In genomic region chr14:124675142-124675653, GRCm38 (mm10) we compare ENCODE assay signal across 9 mouse cellular contexts. TPM values are rescaled to one million over a fixed set of nuclear protein-coding genes. Genes with fewer than 3 reads are reported as not detected.
DNase-seq lines count a peak whose midpoint lies in the region; ATAC-seq and TF ChIP-seq lines count a peak whose summit lies in the region.
"Had no signal": no experiment of that assay in that cellular context is flagged by ENCODE, and none has a peak within 500 bp of the region (broad histone marks: within the 10 kb centered on the region; RNA-seq: fewer than 3 reads in every experiment).

No protein-coding gene starts in this region.

- H3K9ac ChIP-seq in embryonic facial prominence, embryonic 13.5 days = peak overlapping the region; percentile 54; the same call in 1 of the 2 replicates
- peak overlapping the region; percentile 69 for H3K9ac ChIP-seq in hindbrain, postnatal 0 days (replicated peaks; ENCODE audit: low read length)
- no peak overlapping the region for H3K9ac ChIP-seq in liver, embryonic 12.5 days

- no peak overlapping the region for H3K27ac ChIP-seq in embryonic facial prominence, embryonic 13.5 days
- peak overlapping the region; percentile 75 for H3K27ac ChIP-seq in hindbrain, postnatal 0 days
- no peak overlapping the region for H3K27ac ChIP-seq in liver, embryonic 12.5 days

- peak overlapping the region; percentile 71 for H3K4me3 ChIP-seq in E14TG2a.4 (replicated peaks; ENCODE audit: low read length)
- peak overlapping the region; percentile 40 for H3K4me3 ChIP-seq in embryonic facial prominence, embryonic 13.5 days
- peak overlapping the region; percentile 69 for H3K4me3 ChIP-seq in hindbrain, postnatal 0 days (ENCODE audit: low read length)
- H3K4me3 ChIP-seq in liver, embryonic 12.5 days = peak overlapping the region; percentile 15
- H3K4me3 ChIP-seq: megakaryocyte, embryonic 14.5 days had no signal

- DNase-seq in adrenal gland, adult 2 months = peak; percentile 2
- no peak for DNase-seq in adrenal gland, adult 18-20 months (ENCODE audit: low spot score in 2 of 2)
- peak; percentile 46 for DNase-seq in hindbrain, postnatal 0 days (ENCODE audit: low spot score)
- peak; percentile 27 for DNase-seq in right cerebral cortex, postnatal 4 days
- DNase-seq in kidney, adult 9 months = no peak

- peaks cover 23% of the 10 kb centered on the region for H3K27me3 ChIP-seq in E14TG2a.4 (ENCODE audit: insufficient read depth, low read length)
- H3K27me3 ChIP-seq in embryonic facial prominence, embryonic 13.5 days = peaks cover 33% of the 10 kb centered on the region
- H3K27me3 ChIP-seq in hindbrain, postnatal 0 days (ENCODE audit: insufficient read depth, low read length) = no peaks in the 10 kb centered on the region
- H3K27me3 ChIP-seq in liver, embryonic 12.5 days (replicated peaks) = peaks cover 24% of the 10 kb centered on the region

- 3% methylated on average over 21 of the region's 21 CpGs for WGBS in embryonic facial prominence, embryonic 13.5 days
- 1% methylated on average over 21 of the region's 21 CpGs for WGBS in hindbrain, postnatal 0 days
- WGBS in liver, embryonic 12.5 days (ENCODE audit: insufficient replicate concordance) = 9% methylated on average over 21 of the region's 21 CpGs

- peaks cover 14% of the 10 kb centered on the region for H3K4me1 ChIP-seq in E14TG2a.4 (replicated peaks; ENCODE audit: low read depth, low read length)
- H3K4me1 ChIP-seq in embryonic facial prominence, embryonic 13.5 days = peaks cover 22% of the 10 kb centered on the region; the same call in 1 of the 2 replicates
- H3K4me1 ChIP-seq in hindbrain, postnatal 0 days (ENCODE audit: insufficient read depth, low read length) = 0 out of 2 replicates have a peak, but pooled peaks cover 2% of the 10 kb centered on the region
- no peaks in the 10 kb centered on the region for H3K4me1 ChIP-seq in liver, embryonic 12.5 days

- 0 out of 2 replicates have a peak, but pooled peaks have one; percentile 26 for ATAC-seq in embryonic facial prominence, embryonic 13.5 days (ENCODE audit: insufficient number of reproducible peaks, insufficient read depth, low FRiP score, low TSS enrichment, low read depth)
- peak; percentile 71 for ATAC-seq in hindbrain, postnatal 0 days
- 0 out of 2 replicates have a peak, but pooled peaks have one; percentile 30 for ATAC-seq in liver, embryonic 12.5 days

- H3K36me3 ChIP-seq in E14TG2a.4 (ENCODE audit: insufficient read depth, low read length) = no peaks in the 10 kb centered on the region
- no peaks in the 10 kb centered on the region for H3K36me3 ChIP-seq in embryonic facial prominence, embryonic 13.5 days
- H3K36me3 ChIP-seq in hindbrain, postnatal 0 days (ENCODE audit: insufficient read depth, low read length) = no peaks in the 10 kb centered on the region
- no peaks in the 10 kb centered on the region for H3K36me3 ChIP-seq in liver, embryonic 12.5 days

- peak overlapping the region; percentile 73 for H3K4me2 ChIP-seq in embryonic facial prominence, embryonic 13.5 days
- peak overlapping the region; percentile 76 for H3K4me2 ChIP-seq in hindbrain, postnatal 0 days (ENCODE audit: low read depth, low read length)
- H3K4me2 ChIP-seq in liver, embryonic 12.5 days = peak overlapping the region; percentile 53

- no peak for TF ChIP-seq CTCF in E14TG2a.4 (conservative IDR thresholded peaks at IDR 0.05; ENCODE audit: low read length)
- TF ChIP-seq CTCF in hindbrain, postnatal 0 days (IDR thresholded peaks at IDR 0.05; ENCODE audit: low read depth) = peak; percentile 31; the same call in 1 of the 2 replicates

- H3K9me3 ChIP-seq in E14TG2a.4 (ENCODE audit: low read length) = 0 out of 2 replicates have a peak, but pooled peaks cover 4% of the 10 kb centered on the region
- no peaks in the 10 kb centered on the region for H3K9me3 ChIP-seq in embryonic facial prominence, embryonic 13.5 days
- no peaks in the 10 kb centered on the region for H3K9me3 ChIP-seq in hindbrain, postnatal 0 days (ENCODE audit: low read length)
- no peaks in the 10 kb centered on the region for H3K9me3 ChIP-seq in liver, embryonic 12.5 days (replicated peaks)

RNA-seq across cellular contexts. Expression of gene Fgf14, which starts 1.7 kb away (rescaled TPM):
- total RNA-seq in adrenal gland, adult 2 months (2021) = 1 to 10 TPM; 1.0 to 1.1 TPM
- polyA plus RNA-seq in adrenal gland, adult 2 months (2012; rRNA removed) = 0.17 and 0.28 TPM in 2 replicates
- 1 to 10 TPM; 1.3 to 1.8 TPM for total RNA-seq in adrenal gland, adult 18-20 months (2021)
- polyA plus RNA-seq in embryonic facial prominence, embryonic 13.5 days (2015; fragmentation: Nextera tagmentation; extraction: Ambion mirVana) = 1.1 and 1.2 TPM in 2 replicates
- 33.5 and 41.0 TPM in 2 replicates for total RNA-seq in hindbrain, postnatal 0 days (2014; rRNA removed)
- 30.9 and 32.5 TPM in 2 replicates for polyA plus RNA-seq in hindbrain, postnatal 0 days (2015; fragmentation: Nextera tagmentation; extraction: Ambion mirVana)
- polyA plus RNA-seq in liver, embryonic 12.5 days (2016; fragmentation: Nextera tagmentation; extraction: Ambion mirVana) = 0.06 TPM in 1 of 2 replicates, not detected in the other

Comparison
In these comparisons a context has a peak if more than half of its experiments do, and no peak if none do; other contexts are left out.
1. DNase-seq: peak in adrenal gland, adult 2 months (single experiment), hindbrain, postnatal 0 days (single experiment) and right cerebral cortex, postnatal 4 days (single experiment); none in adrenal gland, adult 18-20 months (0 of 2) and kidney, adult 9 months (single experiment).
2. H3K4me3 ChIP-seq: peak in every context shown above with its lines; median percentile 71 in E14TG2a.4; 69 in hindbrain, postnatal 0 days; 40 in embryonic facial prominence, embryonic 13.5 days; 15 in liver, embryonic 12.5 days.
3. RNA of gene Fgf14, which starts 1.7 kb away (polyA plus RNA-seq): 30.9 to 32.5 TPM in hindbrain, postnatal 0 days; 1.1 to 1.2 TPM in embryonic facial prominence, embryonic 13.5 days, 0.17 to 0.28 TPM in adrenal gland, adult 2 months and 0.06 TPM in liver, embryonic 12.5 days; every median in the first group is over 10 times any median in the second.
4. Peak in every context shown above with its lines, with median percentiles within 50 percentile points of each other: ATAC-seq and H3K4me2 ChIP-seq.